Mouse (Mus musculus) spleen, adult 2 months (tissue): ENCODE measurements around the gene Inpp5f. TPM values are rescaled to one million over a fixed set of nuclear protein-coding genes. Genes with fewer than 3 reads are reported as not detected.

Source experiments
- DNase-seq, 2 experiments: peaks; one replicate each; pipeline versions ENCODE4 v3.0.0 to v3.0.0-alpha.2; 2012 to 2021; ENCODE audit warnings: low spot score in 2 of 2, low read depth in 1 of 2
- H3K27ac ChIP-seq: fragments of 200-500 bp; 2 replicates; pipeline ENCODE4 v1.5.1; 2012; ENCODE audit warnings: low read length, inconsistent platforms; ENCODE audit not compliant: insufficient read depth
- H3K27me3 ChIP-seq: fragments of 200-500 bp; 2 replicates; pipeline ENCODE4 v1.6.1; 2012; ENCODE audit warnings: mild to moderate bottlenecking, moderate library complexity, low read length, inconsistent platforms; ENCODE audit not compliant: control insufficient read depth, insufficient read depth
- H3K36me3 ChIP-seq: fragments of 200-500 bp; 2 replicates; pipeline ENCODE4 v1.6.1; 2012; ENCODE audit warnings: mild to moderate bottlenecking, low read length, inconsistent platforms; ENCODE audit not compliant: control insufficient read depth, insufficient read depth
- H3K4me1 ChIP-seq: fragments of 200-500 bp; 2 replicates; pipeline ENCODE4 v1.6.1; 2011; ENCODE audit warnings: inconsistent platforms; ENCODE audit not compliant: control insufficient read depth, insufficient read depth, insufficient read length
- H3K4me3 ChIP-seq: fragments of 200-500 bp; 2 replicates; pipeline ENCODE4 v1.5.1; 2011; ENCODE audit warnings: mild to moderate bottlenecking, inconsistent platforms; ENCODE audit not compliant: insufficient read depth, insufficient read length; ENCODE audit errors: extremely low read depth
- CTCF ChIP-seq: fragments of 200-500 bp; IDR thresholded peaks from 2 replicates; pipeline ENCODE4 v1.5.1; 2011; ENCODE audit warnings: mild to moderate bottlenecking, inconsistent platforms; ENCODE audit not compliant: insufficient read depth, insufficient read length, insufficient replicate concordance; ENCODE audit errors: extremely low read depth
- POLR2A ChIP-seq: fragments of 200-500 bp; IDR thresholded peaks from 2 replicates; pipeline ENCODE4 v1.6.1; 2011; ENCODE audit warnings: low read depth, low read length, inconsistent platforms
- WGBS: fragments of 180-500 bp; shearing (Covaris S2); methylation state at CpG from one replicate; pipeline ENCODE4 v1.1.7; 2018; 5-methylcytosine and 5-hydroxymethylcytosine counted together
- polyA plus RNA-seq: library from polyadenylated mRNA; depleted of rRNA; stranded (reverse); fragments of >200 nt; gene quantifications from 2 replicates; pipeline ENCODE4 v1.2.3, GENCODE M21; 2012

Gene Inpp5f
- polyA plus RNA-seq, 1 experiment: 6.8 TPM

DNA sequence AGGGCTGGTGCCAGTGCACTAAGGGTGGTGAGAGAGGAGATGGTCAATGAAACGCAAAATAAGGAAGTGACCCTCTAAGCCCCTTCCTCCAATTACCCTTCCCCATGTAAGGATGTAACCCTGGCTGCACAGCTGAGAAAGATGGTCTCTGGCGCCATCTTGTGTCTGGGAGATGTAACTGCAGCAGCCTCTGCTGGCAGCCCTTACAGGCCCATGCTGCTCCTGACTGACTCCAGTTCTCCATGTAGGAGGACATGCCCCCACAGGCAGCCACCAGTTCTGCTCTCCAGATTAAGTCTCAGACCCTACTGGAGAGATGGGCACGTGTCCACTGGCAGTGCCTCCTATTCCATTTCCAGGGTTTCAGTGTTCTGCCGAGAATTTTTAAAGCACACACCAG lies 94.6 kb downstream of the Inpp5f start:
- H3K4me3 ChIP-seq: no peak overlapping the region
- H3K27ac ChIP-seq: no peak overlapping the region
- 26% methylated on average over 4 of the region's 4 CpGs for WGBS
- TF ChIP-seq CTCF (peak; percentile 96; the same call in 1 of the 2 replicates), POLR2A (no peak)
- DNase-seq: peak in 1 of 2 experiments; percentile 57
- H3K4me1 ChIP-seq: no peaks in the 10 kb centered on the region
- peaks cover 56% of the 10 kb centered on the region for H3K36me3 ChIP-seq
- no peaks in the 10 kb centered on the region for H3K27me3 ChIP-seq

DNA sequence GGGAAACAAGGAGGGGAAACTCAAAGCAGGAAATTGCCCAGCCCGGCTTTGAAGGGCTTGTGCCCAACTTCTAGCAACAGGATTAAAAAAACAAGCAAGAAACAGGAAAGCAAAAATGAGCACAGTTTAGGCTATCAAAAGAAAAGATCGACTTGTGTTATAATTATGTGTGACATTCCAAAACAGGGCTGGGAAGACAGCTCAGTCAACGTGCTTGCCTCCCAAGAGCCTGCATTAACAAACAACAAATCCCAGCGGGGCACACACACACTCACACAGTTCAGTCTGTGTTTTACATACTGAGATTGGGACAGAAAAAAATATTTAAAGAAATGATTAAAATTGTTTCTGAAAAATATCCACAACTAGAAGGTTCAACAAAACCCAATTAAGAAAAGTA lies 106.9 kb downstream of the Inpp5f start:
- 82% methylated on average over 4 of the region's 4 CpGs for WGBS
- no peak for TF ChIP-seq CTCF
- TF ChIP-seq POLR2A: no peak
- Histone ChIP-seq H3K27ac (no peak overlapping the region), H3K27me3 (no peaks in the 10 kb centered on the region), H3K4me3 (no peak overlapping the region), H3K4me1 (no peaks in the 10 kb centered on the region), H3K36me3 (peaks cover 44% of the 10 kb centered on the region)
- DNase-seq: no peak

- H3K4me3 ChIP-seq: no peak overlapping the region
- TF ChIP-seq POLR2A (no peak), CTCF (no peak)
- 22% methylated on average over 4 of the region's 4 CpGs for WGBS
- H3K4me1 ChIP-seq: peaks cover 11% of the 10 kb centered on the region; the same call in 1 of the 2 replicates
- H3K27ac ChIP-seq: no peak overlapping the region
- peaks cover 16% of the 10 kb centered on the region for H3K36me3 ChIP-seq
- H3K27me3 ChIP-seq: no peaks in the 10 kb centered on the region
- DNase-seq: peak; percentile 49 to 57
Measured at GRCm38 (mm10) chr7:128724761-128725160, 113.6 kb downstream of the Inpp5f start.

DNA sequence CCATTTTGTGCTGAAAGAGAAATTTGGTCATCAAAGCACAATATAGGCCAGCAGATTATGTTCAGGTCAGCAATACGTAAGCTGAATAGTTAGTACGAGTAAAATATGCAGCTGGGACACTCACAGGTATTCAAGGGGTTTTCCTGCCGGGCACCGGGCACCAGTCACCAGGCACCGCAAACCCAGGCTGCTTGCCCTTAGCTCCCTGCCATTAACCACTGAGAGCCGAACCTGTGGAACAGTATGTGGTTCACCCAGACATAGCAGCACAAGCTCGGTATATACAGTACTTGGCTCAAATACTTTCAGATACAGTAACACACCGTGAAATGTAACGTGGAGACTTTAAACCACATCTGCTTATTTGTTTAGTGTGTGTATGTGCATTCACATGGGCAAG lies 114.1 kb downstream of the Inpp5f start:
- no peak for DNase-seq
- no peaks in the 10 kb centered on the region for H3K27me3 ChIP-seq
- TF ChIP-seq CTCF: no peak
- WGBS: 86% methylated on average over 9 of the region's 9 CpGs
- H3K4me3 ChIP-seq: no peak overlapping the region
- peaks cover 14% of the 10 kb centered on the region for H3K36me3 ChIP-seq
- H3K27ac ChIP-seq: no peak overlapping the region
- H3K4me1 ChIP-seq: peaks cover 11% of the 10 kb centered on the region; the same call in 1 of the 2 replicates

DNA sequence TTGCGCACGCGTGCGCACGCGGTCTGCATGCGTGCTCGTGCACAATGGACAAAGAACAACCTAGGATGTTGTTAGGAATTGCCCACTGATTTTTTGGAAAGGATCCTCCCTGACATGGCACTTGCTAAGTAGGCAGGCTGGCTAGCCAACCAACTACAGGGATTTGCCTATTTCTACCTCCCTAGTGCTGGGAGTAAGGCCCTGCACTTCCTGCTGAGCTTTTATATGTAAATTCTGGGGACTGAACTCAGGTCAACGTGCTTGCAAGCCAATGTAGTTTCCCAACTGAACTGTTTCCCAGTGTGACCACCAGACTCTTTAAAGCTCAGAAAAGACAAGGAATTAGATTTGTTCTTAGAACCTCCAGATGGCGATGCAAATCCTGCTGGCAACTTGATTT lies 115.9 kb downstream of the Inpp5f start:
- peaks cover 11% of the 10 kb centered on the region; the same call in 1 of the 2 replicates for H3K4me1 ChIP-seq
- 93% methylated on average over 10 of the region's 10 CpGs for WGBS
- TF ChIP-seq CTCF (no peak), POLR2A (no peak)

GRCm38 (mm10) chr7:128727701-128728100 lies 116.6 kb downstream of the Inpp5f start:
- TF ChIP-seq CTCF: no peak
- TF ChIP-seq POLR2A: no peak
- Histone ChIP-seq H3K27ac (no peak overlapping the region), H3K36me3 (peaks cover 7% of the 10 kb centered on the region), H3K4me3 (no peak overlapping the region), H3K4me1 (peaks cover 11% of the 10 kb centered on the region; the same call in 1 of the 2 replicates), H3K27me3 (no peaks in the 10 kb centered on the region)
- WGBS: 67% methylated on average over 5 of the region's 5 CpGs
- DNase-seq: no peak

More for the DNA sequence above, 115.9 kb downstream of the Inpp5f start:
- Histone ChIP-seq H3K27ac (no peak overlapping the region), H3K36me3 (peaks cover 7% of the 10 kb centered on the region), H3K4me3 (no peak overlapping the region), H3K27me3 (no peaks in the 10 kb centered on the region)
- no peak for DNase-seq

DNA sequence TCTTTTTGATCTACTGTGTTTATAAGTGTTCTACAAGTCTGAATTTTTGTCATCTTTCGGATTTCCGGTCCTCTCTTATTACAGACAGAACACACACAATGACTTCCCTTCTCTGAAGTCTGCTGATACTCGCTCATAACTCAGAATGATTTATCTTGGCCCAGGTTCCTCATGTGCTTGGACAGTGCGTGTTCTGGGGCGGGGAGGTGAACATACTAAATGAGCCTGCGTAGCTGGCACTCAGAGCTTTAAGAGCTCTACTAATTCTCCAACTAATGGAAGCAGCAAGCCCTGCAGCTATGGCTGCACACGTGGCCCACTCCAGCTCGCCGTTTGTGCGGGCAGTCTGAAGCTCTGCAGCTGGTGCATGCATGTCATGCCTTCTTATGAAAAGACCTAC lies 117.6 kb downstream of the Inpp5f start:
- H3K4me1 ChIP-seq: peaks cover 11% of the 10 kb centered on the region; the same call in 1 of the 2 replicates
- 18% methylated on average over 10 of the region's 10 CpGs for WGBS
- peak overlapping the region; percentile 24; the same call in 1 of the 2 replicates for H3K27ac ChIP-seq
- TF ChIP-seq POLR2A (no peak), CTCF (no peak)
- H3K27me3 ChIP-seq: no peaks in the 10 kb centered on the region
- H3K36me3 ChIP-seq: no peaks in the 10 kb centered on the region
- DNase-seq: no peak
- no peak overlapping the region for H3K4me3 ChIP-seq
